Mouse (Mus musculus): ENCODE measurements at regions not wholly inside any gene's neighbourhood (a gene's known extent, or its start where the extent isn't known, plus 50 kb on each side); places are given as distances from the start of the nearest gene placed in this dataset.
A peak's percentile ranks its signal among the peaks of the same experiment; 100 is the strongest.

- no peaks in the 10 kb centered on the region for H3K36me3 ChIP-seq (ENCODE audit: control insufficient read depth, insufficient read depth, low read length)
- no peaks in the 10 kb centered on the region for H3K27me3 ChIP-seq (ENCODE audit: control insufficient read depth, insufficient read depth, low read length)
- 84% methylated on average over 6 of the region's 6 CpGs for WGBS
- no peak overlapping the region for H3K4me2 ChIP-seq (replicated peaks; ENCODE audit: low read depth, low read length, severe bottlenecking)
- no peak overlapping the region for H3K4me3 ChIP-seq (replicated peaks; ENCODE audit: low read length)
- H3K9me3 ChIP-seq (ENCODE audit: control insufficient read depth, low read length), result no peaks in the 10 kb centered on the region
- no peak overlapping the region for H3K27ac ChIP-seq (replicated peaks; ENCODE audit: low read depth, low read length)
- no peak for ATAC-seq (ENCODE audit: low FRiP score, low read depth)
- peaks cover 27% of the 10 kb centered on the region for H3K4me1 ChIP-seq (ENCODE audit: control insufficient read depth, insufficient read depth, low read length)
- TF ChIP-seq POLR2A (IDR thresholded peaks at IDR 0.05; ENCODE audit: borderline replicate concordance, extremely low read depth, insufficient read depth, insufficient read length), result no peak
- no peak for DNase-seq (ENCODE audit: low spot score)
- no peak overlapping the region for H3K9ac ChIP-seq (ENCODE audit: low read depth, low read length, severe bottlenecking)
Observed at GRCm38 (mm10) chr9:61700576-61700975, 213.8 kb downstream of the Rplp1 start.

DNA sequence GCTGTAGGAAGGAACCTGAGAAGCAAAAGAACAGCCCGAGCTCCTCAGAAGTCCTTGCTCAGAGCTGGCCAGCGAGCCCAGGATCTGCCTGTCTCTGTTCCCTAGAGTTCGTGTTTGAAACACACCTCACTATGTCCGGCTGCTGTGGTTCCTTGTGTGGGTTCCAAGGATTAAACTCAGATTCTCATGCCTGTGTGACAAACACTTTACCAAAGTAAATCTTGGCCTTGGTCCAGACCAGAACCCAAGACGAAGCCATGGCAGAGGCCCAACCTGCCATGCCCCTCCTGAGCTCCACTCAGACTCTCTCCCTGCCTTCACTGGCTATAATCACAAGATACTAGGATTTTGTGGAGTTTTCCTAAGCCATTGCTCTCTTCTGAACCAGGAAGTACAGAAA lies 214.7 kb downstream of the Rplp1 start:
- DNase-seq (ENCODE audit: low spot score), result no peak
- Histone ChIP-seq H3K9me3 (ENCODE audit: control insufficient read depth, low read length) (no peaks in the 10 kb centered on the region), H3K36me3 (ENCODE audit: control insufficient read depth, insufficient read depth, low read length) (no peaks in the 10 kb centered on the region), H3K4me1 (ENCODE audit: control insufficient read depth, insufficient read depth, low read length) (peaks cover 27% of the 10 kb centered on the region), H3K27me3 (ENCODE audit: control insufficient read depth, insufficient read depth, low read length) (no peaks in the 10 kb centered on the region), H3K4me2 (replicated peaks; ENCODE audit: low read depth, low read length, severe bottlenecking) (no peak overlapping the region), H3K9ac (ENCODE audit: low read depth, low read length, severe bottlenecking) (no peak overlapping the region), H3K4me3 (replicated peaks; ENCODE audit: low read length) (no peak overlapping the region), H3K27ac (replicated peaks; ENCODE audit: low read depth, low read length) (no peak overlapping the region)
- 57% methylated on average over 5 of the region's 5 CpGs for WGBS
- no peak for ATAC-seq (ENCODE audit: low FRiP score, low read depth)
- no peak for TF ChIP-seq POLR2A (IDR thresholded peaks at IDR 0.05; ENCODE audit: borderline replicate concordance, extremely low read depth, insufficient read depth, insufficient read length)

- Histone ChIP-seq H3K4me3 (replicated peaks; ENCODE audit: low read length) (no peak overlapping the region), H3K27ac (replicated peaks; ENCODE audit: low read depth, low read length) (no peak overlapping the region), H3K36me3 (ENCODE audit: control insufficient read depth, insufficient read depth, low read length) (no peaks in the 10 kb centered on the region), H3K9me3 (ENCODE audit: control insufficient read depth, low read length) (no peaks in the 10 kb centered on the region), H3K27me3 (ENCODE audit: control insufficient read depth, insufficient read depth, low read length) (no peaks in the 10 kb centered on the region), H3K4me2 (replicated peaks; ENCODE audit: low read depth, low read length, severe bottlenecking) (no peak overlapping the region), H3K4me1 (ENCODE audit: control insufficient read depth, insufficient read depth, low read length) (peaks cover 16% of the 10 kb centered on the region), H3K9ac (ENCODE audit: low read depth, low read length, severe bottlenecking) (no peak overlapping the region)
- WGBS, result 6% methylated on average over 11 of the region's 11 CpGs
- TF ChIP-seq POLR2A (IDR thresholded peaks at IDR 0.05; ENCODE audit: borderline replicate concordance, extremely low read depth, insufficient read depth, insufficient read length), result no peak
- peak; percentile 60 for ATAC-seq (ENCODE audit: low FRiP score, low read depth)
- peak; percentile 87 for DNase-seq (ENCODE audit: low spot score)
Observed at GRCm38 (mm10) chr9:61697959-61698358, 216.4 kb downstream of the Rplp1 start.

DNA sequence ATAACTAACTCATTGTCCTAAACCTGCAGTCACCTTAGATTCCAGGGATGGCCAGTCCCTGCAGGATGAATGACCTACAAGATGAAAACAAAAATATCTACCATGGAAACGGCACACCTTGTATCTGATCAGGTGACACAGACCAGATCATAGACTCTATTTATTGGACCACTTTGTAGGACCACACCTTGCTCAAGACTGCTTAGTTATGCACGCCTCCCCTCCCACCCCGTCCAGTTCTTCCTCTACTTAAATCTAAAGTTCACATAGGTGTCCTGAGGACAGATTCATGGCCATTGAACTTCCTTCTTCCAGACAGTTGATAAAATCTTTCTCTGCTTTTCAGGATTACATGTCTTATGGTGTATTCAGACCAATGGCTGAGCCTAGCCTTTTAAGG lies 217.5 kb downstream of the Rplp1 start:
- no peaks in the 10 kb centered on the region for H3K27me3 ChIP-seq (ENCODE audit: control insufficient read depth, insufficient read depth, low read length)
- H3K27ac ChIP-seq (replicated peaks; ENCODE audit: low read depth, low read length), result no peak overlapping the region
- no peak overlapping the region for H3K9ac ChIP-seq (ENCODE audit: low read depth, low read length, severe bottlenecking)
- no peaks in the 10 kb centered on the region for H3K9me3 ChIP-seq (ENCODE audit: control insufficient read depth, low read length)
- peaks cover 7% of the 10 kb centered on the region for H3K4me1 ChIP-seq (ENCODE audit: control insufficient read depth, insufficient read depth, low read length)
- TF ChIP-seq POLR2A (IDR thresholded peaks at IDR 0.05; ENCODE audit: borderline replicate concordance, extremely low read depth, insufficient read depth, insufficient read length), result no peak
- 83% methylated on average over 3 of the region's 3 CpGs for WGBS
- H3K4me2 ChIP-seq (replicated peaks; ENCODE audit: low read depth, low read length, severe bottlenecking), result no peak overlapping the region
- ATAC-seq (ENCODE audit: low FRiP score, low read depth) (no peak), DNase-seq (ENCODE audit: low spot score) (no peak)
- no peaks in the 10 kb centered on the region for H3K36me3 ChIP-seq (ENCODE audit: control insufficient read depth, insufficient read depth, low read length)
- no peak overlapping the region for H3K4me3 ChIP-seq (replicated peaks; ENCODE audit: low read length)

DNA sequence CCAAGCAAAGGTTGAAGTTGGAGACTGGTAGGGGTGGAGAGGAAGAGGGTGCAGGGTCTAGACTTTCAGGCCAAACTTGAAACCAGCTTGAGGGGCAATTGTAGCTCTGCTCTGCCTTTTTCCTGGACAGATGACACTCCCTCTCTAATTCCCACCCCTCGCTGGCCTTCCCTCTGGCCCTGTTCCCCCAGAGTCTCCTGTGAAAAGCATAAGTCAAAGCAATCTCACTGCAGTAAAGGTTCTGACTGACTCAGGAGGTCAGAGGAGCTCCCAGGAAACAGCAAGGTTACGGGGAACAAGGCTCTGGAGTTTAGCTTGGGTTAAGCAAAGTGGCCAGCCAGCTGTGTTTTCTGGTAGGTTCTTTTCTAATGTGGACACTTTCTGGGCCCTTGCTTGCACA lies 218.5 kb downstream of the Rplp1 start:
- H3K27me3 ChIP-seq (ENCODE audit: control insufficient read depth, insufficient read depth, low read length), result no peaks in the 10 kb centered on the region
- no peak for DNase-seq (ENCODE audit: low spot score)
- WGBS, result 74% methylated on average over 2 of the region's 2 CpGs

DNA sequence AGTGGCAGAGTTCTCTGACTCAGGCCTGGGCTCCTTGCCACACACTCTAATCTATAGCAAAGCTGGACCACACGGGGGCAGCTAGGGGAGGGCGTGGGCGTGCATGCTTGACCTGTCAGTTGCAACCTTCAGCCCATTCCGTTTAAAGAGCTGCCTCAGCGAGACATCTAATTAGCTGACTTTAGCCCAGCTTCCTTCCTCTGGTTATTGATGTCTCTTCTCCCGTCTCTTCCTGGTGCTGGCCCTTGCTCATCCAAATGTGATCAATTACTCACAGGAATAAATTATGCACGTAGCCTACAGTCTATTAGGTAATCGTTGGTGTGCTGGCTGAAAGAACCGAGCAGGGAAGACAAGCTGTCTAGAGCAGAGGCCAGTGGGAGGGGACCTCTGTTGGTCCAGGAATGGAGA lies 219.0 kb downstream of the Rplp1 start:
- TF ChIP-seq POLR2A (IDR thresholded peaks at IDR 0.05; ENCODE audit: borderline replicate concordance, extremely low read depth, insufficient read depth, insufficient read length), result no peak
- Histone ChIP-seq H3K9ac (ENCODE audit: low read depth, low read length, severe bottlenecking) (no peak overlapping the region), H3K27ac (replicated peaks; ENCODE audit: low read depth, low read length) (no peak overlapping the region), H3K4me1 (ENCODE audit: control insufficient read depth, insufficient read depth, low read length) (peaks cover 6% of the 10 kb centered on the region), H3K36me3 (ENCODE audit: control insufficient read depth, insufficient read depth, low read length) (no peaks in the 10 kb centered on the region), H3K9me3 (ENCODE audit: control insufficient read depth, low read length) (no peaks in the 10 kb centered on the region), H3K4me3 (replicated peaks; ENCODE audit: low read length) (no peak overlapping the region), H3K27me3 (ENCODE audit: control insufficient read depth, insufficient read depth, low read length) (no peaks in the 10 kb centered on the region), H3K4me2 (replicated peaks; ENCODE audit: low read depth, low read length, severe bottlenecking) (no peak overlapping the region)
- DNase-seq (ENCODE audit: low spot score) (no peak), ATAC-seq (ENCODE audit: low FRiP score, low read depth) (no peak)
- 14% methylated on average over 9 of the region's 9 CpGs for WGBS

More for the DNA sequence above, 218.5 kb downstream of the Rplp1 start:
- TF ChIP-seq POLR2A (IDR thresholded peaks at IDR 0.05; ENCODE audit: borderline replicate concordance, extremely low read depth, insufficient read depth, insufficient read length), result no peak
- ATAC-seq (ENCODE audit: low FRiP score, low read depth), result no peak
- no peaks in the 10 kb centered on the region for H3K9me3 ChIP-seq (ENCODE audit: control insufficient read depth, low read length)
- no peak overlapping the region for H3K4me2 ChIP-seq (replicated peaks; ENCODE audit: low read depth, low read length, severe bottlenecking)
- no peak overlapping the region for H3K4me3 ChIP-seq (replicated peaks; ENCODE audit: low read length)
- peaks cover 7% of the 10 kb centered on the region for H3K4me1 ChIP-seq (ENCODE audit: control insufficient read depth, insufficient read depth, low read length)
- no peaks in the 10 kb centered on the region for H3K36me3 ChIP-seq (ENCODE audit: control insufficient read depth, insufficient read depth, low read length)
- no peak overlapping the region for H3K27ac ChIP-seq (replicated peaks; ENCODE audit: low read depth, low read length)
- no peak overlapping the region for H3K9ac ChIP-seq (ENCODE audit: low read depth, low read length, severe bottlenecking)

Measured in limb, embryonic 14.5 days (tissue).